Mouse (Mus musculus) forebrain, embryonic 13.5 days (tissue): ENCODE data around the gene Calcr. TPM values are rescaled to one million over a fixed set of nuclear protein-coding genes. Genes with fewer than 3 reads are reported as not detected.
"Not testable (repeated sequence)": the region's sequence is repeated elsewhere in the genome, so short reads cannot be mapped to it uniquely, and the experiment has no call there.

Source experiments
- ATAC-seq: fragments of 200-750 bp; cut with Nextera tagmentation; 2 replicates; pipeline ENCODE4 v1.8.0; 2017
- H3K27ac ChIP-seq: fragments of 300-500 bp; sonication (generic); 2 replicates; pipeline ENCODE4 v1.5.1; 2015; ENCODE audit warnings: inconsistent platforms, mild to moderate bottlenecking, moderate library complexity
- H3K27me3 ChIP-seq: fragments of 300-500 bp; sonication (generic); 2 replicates; pipeline ENCODE4 v1.6.1; 2015; ENCODE audit warnings: mild to moderate bottlenecking, inconsistent platforms
- H3K36me3 ChIP-seq: fragments of 300-500 bp; sonication (generic); 2 replicates; pipeline ENCODE4 v1.6.1; 2015; ENCODE audit warnings: mild to moderate bottlenecking, inconsistent platforms; ENCODE audit not compliant: poor library complexity, severe bottlenecking
- H3K4me1 ChIP-seq: fragments of 300-500 bp; sonication (generic); 2 replicates; pipeline ENCODE4 v1.6.1; 2015; ENCODE audit warnings: inconsistent platforms
- H3K4me2 ChIP-seq: fragments of 300-500 bp; sonication (generic); 2 replicates; pipeline ENCODE4 v1.6.1; 2015; ENCODE audit warnings: inconsistent platforms, mild to moderate bottlenecking, moderate library complexity
- H3K4me3 ChIP-seq: fragments of 300-500 bp; sonication (generic); 2 replicates; pipeline ENCODE4 v1.5.1; 2015; ENCODE audit warnings: mild to moderate bottlenecking, inconsistent platforms
- H3K9ac ChIP-seq: fragments of 300-500 bp; sonication (generic); 2 replicates; pipeline ENCODE4 v1.6.1; 2015; ENCODE audit warnings: mild to moderate bottlenecking, inconsistent platforms
- H3K9me3 ChIP-seq: fragments of 300-500 bp; sonication (generic); replicated peaks from 2 replicates; pipeline ENCODE4 v1.6.1; 2016; ENCODE audit warnings: inconsistent platforms
- WGBS: fragments of 180-500 bp; shearing (Covaris S2); methylation state at CpG from one replicate; pipeline ENCODE4 v1.1.7; 2015; 5-methylcytosine and 5-hydroxymethylcytosine counted together
- polyA plus RNA-seq: library from polyadenylated mRNA; unstranded; fragments of >200 nt; fragmentation: Nextera tagmentation; extraction: Ambion mirVana; gene quantifications from 2 replicates; pipeline ENCODE4 v1.2.1, GENCODE M21; 2015

Gene Calcr
- polyA plus RNA-seq: 1.8 and 2.0 TPM in 2 replicates

GRCm38 (mm10) chr6:3764230-3764764, at the start of gene Calcr:
Gene Calcr, minus strand, starts transcription at chr6:3764714.
- H3K9me3 ChIP-seq: no peaks in the 10 kb centered on the region
- H3K4me2 ChIP-seq: peak within 1 kb of the TSS; percentile 95
- 1% methylated on average over 12 of the region's 12 CpGs for WGBS
- ATAC-seq: no peak
- H3K4me3 ChIP-seq: peak within 1 kb of the TSS; percentile 52
- peak within 1 kb of the TSS; percentile 43 for H3K9ac ChIP-seq
- peaks cover 50% of the 10 kb centered on the region for H3K27me3 ChIP-seq
- no peak within 1 kb of the TSS for H3K27ac ChIP-seq
- peaks cover 11% of the 10 kb centered on the region for H3K4me1 ChIP-seq
- no peaks in the 10 kb centered on the region for H3K36me3 ChIP-seq

- Histone ChIP-seq H3K36me3 (no peaks in the 10 kb centered on the region), H3K27ac (no peak overlapping the region), H3K4me1 (peaks cover 11% of the 10 kb centered on the region), H3K4me3 (no peak overlapping the region), H3K4me2 (no peak overlapping the region), H3K27me3 (peaks cover 36% of the 10 kb centered on the region), H3K9ac (no peak overlapping the region), H3K9me3 (no peaks in the 10 kb centered on the region)
- ATAC-seq: no peak
- WGBS: 87% methylated on average over 2 of the region's 2 CpGs
Measured at GRCm38 (mm10) chr6:3767485-3767884, 3.0 kb upstream of the Calcr start.

GRCm38 (mm10) chr6:3763171-3763967, 1.1 kb downstream of the Calcr start:
- H3K27me3 ChIP-seq: peaks cover 50% of the 10 kb centered on the region
- H3K4me1 ChIP-seq: peaks cover 11% of the 10 kb centered on the region
- peak; percentile 74 for ATAC-seq
- H3K4me3 ChIP-seq: peak overlapping the region; percentile 52
- H3K27ac ChIP-seq: no peak overlapping the region
- peak overlapping the region; percentile 43 for H3K9ac ChIP-seq
- peak overlapping the region; percentile 95 for H3K4me2 ChIP-seq
- WGBS: under 1% methylated on average over 38 of the region's 39 CpGs
- no peaks in the 10 kb centered on the region for H3K9me3 ChIP-seq
- no peaks in the 10 kb centered on the region for H3K36me3 ChIP-seq

- H3K27me3 ChIP-seq: no peaks in the 10 kb centered on the region
- H3K4me2 ChIP-seq: no peak overlapping the region
- no peak overlapping the region for H3K9ac ChIP-seq
- no peak overlapping the region for H3K27ac ChIP-seq
- no peaks in the 10 kb centered on the region for H3K9me3 ChIP-seq
- H3K4me3 ChIP-seq: no peak overlapping the region
- H3K4me1 ChIP-seq: no peaks in the 10 kb centered on the region
- ATAC-seq: no peak
- H3K36me3 ChIP-seq: no peaks in the 10 kb centered on the region
- WGBS: 85% methylated on average over 3 of the region's 3 CpGs
Measured at GRCm38 (mm10) chr6:3751576-3751975, 12.9 kb downstream of the Calcr start.

- no peak for ATAC-seq
- H3K4me2 ChIP-seq: no peak overlapping the region
- H3K27me3 ChIP-seq: no peaks in the 10 kb centered on the region
- no peaks in the 10 kb centered on the region for H3K4me1 ChIP-seq
- WGBS: 87% methylated on average over 5 of the region's 5 CpGs
- no peak overlapping the region for H3K4me3 ChIP-seq
- no peaks in the 10 kb centered on the region for H3K36me3 ChIP-seq
- H3K9ac ChIP-seq: no peak overlapping the region
- no peak overlapping the region for H3K27ac ChIP-seq
- no peaks in the 10 kb centered on the region for H3K9me3 ChIP-seq
Measured at GRCm38 (mm10) chr6:3749624-3750023, 14.9 kb downstream of the Calcr start.

- no peak overlapping the region for H3K4me3 ChIP-seq
- H3K27ac ChIP-seq: no peak overlapping the region
- no peaks in the 10 kb centered on the region for H3K9me3 ChIP-seq
- H3K36me3 ChIP-seq: no peaks in the 10 kb centered on the region
- WGBS: 33% methylated on average over 2 of the region's 2 CpGs
- no peak for ATAC-seq
- H3K4me2 ChIP-seq: no peak overlapping the region
- no peaks in the 10 kb centered on the region for H3K4me1 ChIP-seq
- no peak overlapping the region for H3K9ac ChIP-seq
- no peaks in the 10 kb centered on the region for H3K27me3 ChIP-seq
Measured at GRCm38 (mm10) chr6:3745546-3745945, 19.0 kb downstream of the Calcr start.

- no peak overlapping the region for H3K4me2 ChIP-seq
- WGBS: 86% methylated on average over 7 of the region's 7 CpGs
- no peak for ATAC-seq
- H3K9ac ChIP-seq: no peak overlapping the region
- H3K27ac ChIP-seq: no peak overlapping the region
- no peaks in the 10 kb centered on the region for H3K4me1 ChIP-seq
- H3K4me3 ChIP-seq: no peak overlapping the region
- no peaks in the 10 kb centered on the region for H3K36me3 ChIP-seq
- no peaks in the 10 kb centered on the region for H3K9me3 ChIP-seq
- no peaks in the 10 kb centered on the region for H3K27me3 ChIP-seq
Measured at GRCm38 (mm10) chr6:3741996-3742713, 22.4 kb downstream of the Calcr start.

GRCm38 (mm10) chr6:3741296-3741695, 23.2 kb downstream of the Calcr start:
- Histone ChIP-seq H3K4me1 (no peaks in the 10 kb centered on the region), H3K4me2 (no peak overlapping the region), H3K27me3 (no peaks in the 10 kb centered on the region), H3K4me3 (no peak overlapping the region), H3K9ac (no peak overlapping the region), H3K27ac (no peak overlapping the region), H3K36me3 (no peaks in the 10 kb centered on the region), H3K9me3 (no peaks in the 10 kb centered on the region)
- no peak for ATAC-seq
- WGBS: 73% methylated on average over 11 of the region's 11 CpGs

- ATAC-seq: peak; percentile 67
Measured at GRCm38 (mm10) chr6:3730246-3730867, 34.2 kb downstream of the Calcr start.

GRCm38 (mm10) chr6:3688087-3688642, 76.3 kb downstream of the Calcr start:
- 41% methylated on average over 7 of the region's 7 CpGs for WGBS
- Histone ChIP-seq H3K27me3 (no peaks in the 10 kb centered on the region), H3K9ac (no peak overlapping the region), H3K36me3 (no peaks in the 10 kb centered on the region), H3K4me1 (no peaks in the 10 kb centered on the region; the same call in 1 of the 2 replicates), H3K9me3 (no peaks in the 10 kb centered on the region), H3K4me3 (no peak overlapping the region), H3K4me2 (no peak overlapping the region), H3K27ac (no peak overlapping the region)
- ATAC-seq: peak; percentile 36; the same call in 1 of the 2 replicates

More at GRCm38 (mm10) chr6:3730246-3730867, 34.2 kb downstream of the Calcr start:
- Histone ChIP-seq H3K27me3 (no peaks in the 10 kb centered on the region), H3K9me3 (no peaks in the 10 kb centered on the region), H3K27ac (no peak overlapping the region), H3K4me2 (no peak overlapping the region), H3K4me1 (no peaks in the 10 kb centered on the region), H3K9ac (no peak overlapping the region), H3K36me3 (no peaks in the 10 kb centered on the region), H3K4me3 (no peak overlapping the region)
- WGBS: 64% methylated on average over 4 of the region's 4 CpGs

- not testable (repeated sequence) for ATAC-seq, H3K36me3 ChIP-seq, H3K9ac ChIP-seq, H3K4me1 ChIP-seq, H3K9me3 ChIP-seq, H3K4me2 ChIP-seq, H3K27ac ChIP-seq, H3K4me3 ChIP-seq, H3K27me3 ChIP-seq
- 7% methylated on average over 2 of the region's 2 CpGs for WGBS
Measured at GRCm38 (mm10) chr6:3678286-3678685, 86.2 kb downstream of the Calcr start.
